ENCODE assay signal across 20 mouse cellular contexts in genomic region chr1:80655195-80655594, GRCm38 (mm10).
"Had no signal": no experiment of that assay in that cellular context is flagged by ENCODE, and none has a peak within 500 bp of the region (broad histone marks: within the 10 kb centered on the region; RNA-seq: fewer than 3 reads in every experiment).

No protein-coding gene starts in this region.

- ATAC-seq: intestine, postnatal 0 days; liver, embryonic 12.5 days; midbrain, embryonic 15.5 days had no signal

- H3K4me1 ChIP-seq: limb, embryonic 10.5 days; limb, embryonic 13.5 days; liver, embryonic 12.5 days; liver, embryonic 15.5 days; lung, embryonic 15.5 days; midbrain, embryonic 12.5 days had no signal

- H3K4me3 ChIP-seq: limb, embryonic 10.5 days; limb, embryonic 13.5 days; liver, embryonic 12.5 days; liver, embryonic 15.5 days; lung, embryonic 15.5 days; midbrain, embryonic 12.5 days; midbrain, embryonic 15.5 days; myocyte; neural tube, embryonic 13.5 days had no signal

- H3K9me3 ChIP-seq: limb, embryonic 10.5 days; limb, embryonic 13.5 days; liver, embryonic 12.5 days; liver, embryonic 15.5 days; lung, embryonic 15.5 days; midbrain, embryonic 12.5 days; midbrain, embryonic 15.5 days; neural tube, embryonic 13.5 days had no signal

- H3K27me3 ChIP-seq: limb, embryonic 13.5 days; liver, embryonic 12.5 days; liver, embryonic 15.5 days; lung, embryonic 15.5 days; midbrain, embryonic 12.5 days; midbrain, embryonic 15.5 days; neural tube, embryonic 13.5 days had no signal

- H3K27ac ChIP-seq: kidney, postnatal 0 days; limb, embryonic 10.5 days; limb, embryonic 13.5 days; liver, embryonic 12.5 days; liver, embryonic 15.5 days; lung, embryonic 15.5 days; macrophage; midbrain, embryonic 12.5 days; midbrain, embryonic 15.5 days; neural tube, embryonic 13.5 days had no signal

- H3K36me3 ChIP-seq: limb, embryonic 10.5 days; limb, embryonic 13.5 days; liver, embryonic 12.5 days; liver, embryonic 15.5 days; lung, embryonic 15.5 days; midbrain, embryonic 12.5 days; midbrain, embryonic 15.5 days; neural tube, embryonic 13.5 days had no signal

- H3K4me2 ChIP-seq: limb, embryonic 13.5 days; liver, embryonic 12.5 days; liver, embryonic 15.5 days; lung, embryonic 15.5 days; midbrain, embryonic 12.5 days; midbrain, embryonic 15.5 days; neural tube, embryonic 13.5 days had no signal

- H3K9ac ChIP-seq: limb, embryonic 13.5 days; liver, embryonic 12.5 days; liver, embryonic 15.5 days; lung, embryonic 15.5 days; midbrain, embryonic 12.5 days; midbrain, embryonic 15.5 days; neural tube, embryonic 13.5 days had no signal

- DNase-seq: kidney, adult 2 months; kidney, postnatal 25 days; liver; lung, adult 18-20 months; lung, postnatal 14 days; retina, postnatal 1 day; thymus, adult 18-20 months; thymus, postnatal 14 days had no signal
